Mouse (Mus musculus): ENCODE measurements around the gene Tada2b. TPM values are rescaled to one million over a fixed set of nuclear protein-coding genes. Genes with fewer than 3 reads are reported as not detected.
A peak's percentile ranks its signal among the peaks of the same experiment; 100 is the strongest.

Tada2b gene
- polyA plus RNA-seq, 1 experiment from 2014 or later, result 1.6 TPM

DNA sequence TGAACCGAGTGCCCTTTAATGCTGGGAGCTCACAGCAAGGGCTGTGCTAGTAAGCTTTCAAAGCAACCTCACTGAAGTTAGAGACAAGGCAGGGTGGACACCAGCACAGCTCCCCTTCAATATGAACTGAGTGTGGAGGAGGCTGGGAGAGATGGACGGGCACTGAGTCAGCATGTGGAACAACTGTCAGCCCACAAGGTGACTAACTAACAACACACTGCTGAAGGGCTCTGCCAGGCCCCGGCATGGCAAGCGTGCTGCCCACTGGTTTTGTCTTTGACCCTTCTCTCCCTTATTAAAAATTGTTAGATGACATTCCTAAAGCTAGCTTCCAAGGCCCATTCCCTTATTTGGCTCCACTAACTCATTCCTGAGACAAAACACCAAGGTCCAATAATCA, 26.4 kb downstream of the Tada2b start:
- no peaks in the 10 kb centered on the region for H3K9me3 ChIP-seq (ENCODE audit: control insufficient read depth, low read length)
- no peak for ATAC-seq
- no peak overlapping the region for H3K4me3 ChIP-seq (ENCODE audit: low read length)
- H3K36me3 ChIP-seq (ENCODE audit: control insufficient read depth, insufficient read depth, low read length), result no peaks in the 10 kb centered on the region
- no peak overlapping the region for H3K27ac ChIP-seq (ENCODE audit: low read length)
- no peak overlapping the region for H3K4me2 ChIP-seq (ENCODE audit: low read depth, low read length)
- H3K4me1 ChIP-seq (ENCODE audit: control insufficient read depth, insufficient read depth, low read length), result peaks cover 3% of the 10 kb centered on the region; the same call in 1 of the 2 replicates
- H3K27me3 ChIP-seq (replicated peaks; ENCODE audit: control insufficient read depth, insufficient read depth, low read length), result no peaks in the 10 kb centered on the region
- H3K9ac ChIP-seq (ENCODE audit: low read depth, low read length), result no peak overlapping the region
- 73% methylated on average over 4 of the region's 4 CpGs for WGBS

DNA sequence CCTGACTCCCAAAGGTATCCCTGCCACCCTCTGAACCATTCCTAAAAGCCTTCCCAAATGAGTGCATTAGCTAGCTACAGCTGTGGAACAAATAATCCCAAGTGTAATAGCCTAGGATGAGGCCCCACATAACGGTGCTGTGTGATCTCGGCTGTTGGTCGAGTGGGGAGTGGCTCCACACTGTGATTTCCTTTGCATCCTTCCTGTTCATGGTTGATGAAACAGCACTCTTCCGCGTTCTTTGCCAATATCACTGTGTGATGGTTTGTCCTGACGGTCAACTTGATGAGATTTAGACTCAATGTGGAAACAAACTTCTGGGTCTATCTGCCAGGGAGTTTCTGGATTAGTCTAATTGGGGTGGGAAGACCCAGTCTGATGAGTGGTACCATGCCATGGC, 31.3 kb downstream of the Tada2b start:
- no peak for ATAC-seq
- H3K4me3 ChIP-seq (ENCODE audit: low read length), result no peak overlapping the region
- no peaks in the 10 kb centered on the region for H3K9me3 ChIP-seq (ENCODE audit: control insufficient read depth, low read length)
- 76% methylated on average over 6 of the region's 6 CpGs for WGBS
- peaks cover 7% of the 10 kb centered on the region; the same call in 1 of the 2 replicates for H3K4me1 ChIP-seq (ENCODE audit: control insufficient read depth, insufficient read depth, low read length)
- no peak overlapping the region for H3K27ac ChIP-seq (ENCODE audit: low read length)
- no peak overlapping the region for H3K9ac ChIP-seq (ENCODE audit: low read depth, low read length)
- no peaks in the 10 kb centered on the region for H3K27me3 ChIP-seq (replicated peaks; ENCODE audit: control insufficient read depth, insufficient read depth, low read length)
- no peaks in the 10 kb centered on the region for H3K36me3 ChIP-seq (ENCODE audit: control insufficient read depth, insufficient read depth, low read length)
- no peak overlapping the region for H3K4me2 ChIP-seq (ENCODE audit: low read depth, low read length)

DNA sequence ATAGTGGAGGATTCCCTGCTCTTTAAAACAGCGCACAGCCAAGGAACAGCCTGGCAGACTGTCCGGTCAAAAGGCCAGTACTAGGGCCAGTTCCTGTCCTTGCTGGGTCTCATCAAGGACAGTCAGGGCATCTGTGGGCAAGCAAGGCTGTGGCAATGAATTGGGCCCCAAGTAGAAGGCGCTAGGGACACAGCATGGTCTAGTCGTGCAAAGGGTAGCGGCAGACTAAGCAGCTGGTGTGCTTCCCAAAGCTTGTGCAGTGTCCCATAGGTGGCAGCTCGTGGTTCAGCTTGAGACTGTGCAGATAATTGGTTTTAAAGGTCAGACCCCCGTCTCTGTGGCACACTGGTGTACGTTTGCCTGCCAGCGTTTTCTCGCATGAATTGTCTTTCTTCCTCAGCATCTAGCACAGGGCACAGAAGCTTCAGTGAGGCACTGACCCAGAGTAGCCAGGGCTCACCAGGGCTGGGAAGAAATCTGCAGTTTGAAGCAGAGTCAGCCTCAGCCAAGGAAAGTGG, 32.2 kb downstream of the Tada2b start:
- WGBS, result 67% methylated on average over 10 of the region's 10 CpGs
- H3K27ac ChIP-seq (ENCODE audit: low read length), result no peak overlapping the region
- H3K27me3 ChIP-seq (replicated peaks; ENCODE audit: control insufficient read depth, insufficient read depth, low read length), result no peaks in the 10 kb centered on the region
- H3K4me2 ChIP-seq (ENCODE audit: low read depth, low read length), result no peak overlapping the region
- no peak for ATAC-seq
- no peaks in the 10 kb centered on the region for H3K36me3 ChIP-seq (ENCODE audit: control insufficient read depth, insufficient read depth, low read length)
- H3K4me3 ChIP-seq (ENCODE audit: low read length), result no peak overlapping the region
- peaks cover 7% of the 10 kb centered on the region; the same call in 1 of the 2 replicates for H3K4me1 ChIP-seq (ENCODE audit: control insufficient read depth, insufficient read depth, low read length)
- H3K9ac ChIP-seq (ENCODE audit: low read depth, low read length), result no peak overlapping the region
- no peaks in the 10 kb centered on the region for H3K9me3 ChIP-seq (ENCODE audit: control insufficient read depth, low read length)

DNA sequence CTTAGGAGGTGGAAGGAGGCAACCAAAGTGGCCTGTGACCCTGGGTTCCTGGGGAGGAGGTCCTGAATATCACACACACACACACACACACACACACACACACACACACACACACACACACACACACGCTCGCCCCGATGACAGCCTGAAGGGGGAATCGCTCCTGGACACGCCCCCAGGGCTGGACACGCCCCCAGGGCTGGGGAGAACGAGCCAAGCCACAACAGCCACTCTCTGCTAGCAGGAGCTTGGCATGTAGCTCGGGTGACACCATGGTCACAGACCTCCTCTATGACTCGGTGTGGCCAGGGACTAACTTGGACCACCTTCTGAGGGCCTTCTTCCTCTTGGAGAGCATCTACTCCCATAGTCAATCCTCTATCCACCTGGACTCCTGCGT, 33.0 kb downstream of the Tada2b start:
- H3K4me3 ChIP-seq (ENCODE audit: low read length), result no peak overlapping the region
- ATAC-seq, result peak; percentile 53
- H3K27ac ChIP-seq (ENCODE audit: low read length), result no peak overlapping the region
- H3K9ac ChIP-seq (ENCODE audit: low read depth, low read length), result no peak overlapping the region
- H3K9me3 ChIP-seq (ENCODE audit: control insufficient read depth, low read length), result no peaks in the 10 kb centered on the region
- WGBS, result 16% methylated on average over 8 of the region's 10 CpGs
- no peaks in the 10 kb centered on the region for H3K36me3 ChIP-seq (ENCODE audit: control insufficient read depth, insufficient read depth, low read length)
- no peak overlapping the region for H3K4me2 ChIP-seq (ENCODE audit: low read depth, low read length)
- H3K4me1 ChIP-seq (ENCODE audit: control insufficient read depth, insufficient read depth, low read length), result peaks cover 7% of the 10 kb centered on the region; the same call in 1 of the 2 replicates
- H3K27me3 ChIP-seq (replicated peaks; ENCODE audit: control insufficient read depth, insufficient read depth, low read length), result no peaks in the 10 kb centered on the region

DNA sequence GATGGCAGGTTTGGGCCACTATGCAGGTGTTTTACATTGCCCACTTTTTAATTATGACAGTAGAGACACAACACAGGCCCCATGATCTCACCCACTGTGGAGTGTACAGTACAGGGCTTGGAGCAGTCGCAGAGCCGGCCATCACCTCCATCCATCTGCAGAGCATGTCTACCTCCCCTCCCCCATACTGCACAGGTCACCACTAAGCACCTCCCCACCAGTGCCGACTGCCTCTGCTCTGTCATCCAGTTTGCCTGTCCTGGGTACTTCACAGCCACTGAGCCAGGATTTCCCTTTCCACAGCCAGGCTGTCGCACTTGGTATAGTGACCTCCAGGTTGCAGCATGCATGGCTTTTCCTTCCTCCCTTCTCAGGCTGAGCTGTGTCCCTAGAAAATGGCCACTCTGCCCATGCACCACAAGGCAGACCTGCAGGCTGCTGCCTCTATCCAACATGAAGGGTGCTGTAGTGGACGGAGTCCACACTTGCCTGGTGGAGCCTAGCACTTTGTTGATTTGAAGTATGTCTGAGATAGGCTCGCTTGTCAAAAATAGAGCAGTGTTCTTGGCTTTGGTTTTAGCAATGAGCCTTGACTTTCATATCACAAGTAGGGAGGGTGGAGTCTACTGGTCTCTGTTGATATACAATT, 34.3 kb downstream of the Tada2b start:
- ATAC-seq, result no peak
- H3K27me3 ChIP-seq (replicated peaks; ENCODE audit: control insufficient read depth, insufficient read depth, low read length), result no peaks in the 10 kb centered on the region; the same call in 1 of the 2 replicates
- no peak overlapping the region for H3K4me3 ChIP-seq (ENCODE audit: low read length)
- peaks cover 7% of the 10 kb centered on the region; the same call in 1 of the 2 replicates for H3K4me1 ChIP-seq (ENCODE audit: control insufficient read depth, insufficient read depth, low read length)
- H3K9ac ChIP-seq (ENCODE audit: low read depth, low read length), result no peak overlapping the region
- H3K9me3 ChIP-seq (ENCODE audit: control insufficient read depth, low read length), result no peaks in the 10 kb centered on the region
- no peak overlapping the region for H3K27ac ChIP-seq (ENCODE audit: low read length)
- no peaks in the 10 kb centered on the region for H3K36me3 ChIP-seq (ENCODE audit: control insufficient read depth, insufficient read depth, low read length)
- whole genome bisulfite sequencing, result 67% methylated on average over 6 of the region's 6 CpGs
- H3K4me2 ChIP-seq (ENCODE audit: low read depth, low read length), result no peak overlapping the region

DNA sequence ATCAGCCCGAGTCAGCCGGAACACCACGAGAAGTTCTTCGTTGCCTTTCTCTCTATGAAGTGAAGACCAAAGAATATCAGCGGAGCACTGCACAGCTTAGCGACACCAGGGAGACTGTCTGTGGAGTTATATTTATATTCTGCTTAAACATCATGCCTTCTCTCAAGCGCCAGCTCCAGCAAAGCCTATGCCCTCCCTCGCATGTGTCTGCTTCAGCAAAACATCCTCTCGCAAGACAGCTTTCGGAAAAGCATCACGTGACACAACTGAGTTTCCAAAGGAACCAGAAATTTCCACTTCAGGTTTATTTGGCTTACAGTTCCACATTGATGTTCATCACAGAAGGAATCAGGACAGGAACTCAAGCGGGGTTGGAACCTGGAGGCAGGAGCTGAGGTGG, 36.2 kb downstream of the Tada2b start:
- H3K36me3 ChIP-seq (ENCODE audit: control insufficient read depth, insufficient read depth, low read length), result no peaks in the 10 kb centered on the region
- no peaks in the 10 kb centered on the region for H3K9me3 ChIP-seq (ENCODE audit: control insufficient read depth, low read length)
- no peak for ATAC-seq
- no peak overlapping the region for H3K4me2 ChIP-seq (ENCODE audit: low read depth, low read length)
- H3K27me3 ChIP-seq (replicated peaks; ENCODE audit: control insufficient read depth, insufficient read depth, low read length), result no peaks in the 10 kb centered on the region; the same call in 1 of the 2 replicates
- no peak overlapping the region for H3K4me3 ChIP-seq (ENCODE audit: low read length)
- H3K27ac ChIP-seq (ENCODE audit: low read length), result no peak overlapping the region
- H3K4me1 ChIP-seq (ENCODE audit: control insufficient read depth, insufficient read depth, low read length), result 0 out of 2 replicates have a peak, but pooled peaks cover 3% of the 10 kb centered on the region
- H3K9ac ChIP-seq (ENCODE audit: low read depth, low read length), result no peak overlapping the region
- 86% methylated on average over 12 of the region's 12 CpGs for WGBS

DNA sequence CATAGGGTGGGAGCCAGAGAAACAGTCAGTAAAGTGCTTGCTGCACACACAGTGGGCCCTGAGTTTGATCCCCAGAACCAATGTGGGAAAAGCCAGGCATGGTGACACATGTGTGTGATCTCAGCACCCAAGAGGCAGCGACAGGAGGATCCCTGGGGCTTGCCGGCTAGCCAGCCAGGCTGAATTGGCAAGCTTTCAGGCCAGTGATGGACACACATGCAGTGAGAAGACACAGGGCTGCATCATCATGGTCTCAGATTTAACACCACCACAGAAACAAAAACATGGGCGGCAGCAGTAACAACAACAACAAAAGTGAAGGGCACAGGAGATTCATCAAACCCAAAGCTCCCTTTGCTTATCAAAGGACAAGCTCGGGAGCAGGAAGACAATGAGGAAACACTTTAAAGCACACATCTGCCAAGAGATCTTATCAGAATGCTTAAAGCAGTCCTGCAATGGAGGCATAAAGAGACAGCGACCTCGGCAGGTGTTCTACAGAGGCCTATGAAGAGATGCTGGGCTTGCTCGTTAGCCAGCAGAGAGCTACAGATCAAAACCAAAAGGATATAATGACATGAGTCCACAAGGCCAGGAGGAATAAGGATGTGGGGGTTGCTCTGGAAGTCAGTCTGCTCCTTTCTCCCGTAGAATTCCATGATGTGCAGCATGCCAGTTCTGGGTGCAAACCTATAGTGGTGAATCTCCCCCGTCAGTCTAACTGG, 37.8 kb downstream of the Tada2b start:
- Histone ChIP-seq H3K27me3 (replicated peaks; ENCODE audit: control insufficient read depth, insufficient read depth, low read length) (no peaks in the 10 kb centered on the region; the same call in 1 of the 2 replicates), H3K9ac (ENCODE audit: low read depth, low read length) (no peak overlapping the region), H3K9me3 (ENCODE audit: control insufficient read depth, low read length) (no peaks in the 10 kb centered on the region), H3K36me3 (ENCODE audit: control insufficient read depth, insufficient read depth, low read length) (no peaks in the 10 kb centered on the region), H3K4me1 (ENCODE audit: control insufficient read depth, insufficient read depth, low read length) (0 out of 2 replicates have a peak, but pooled peaks cover 2% of the 10 kb centered on the region), H3K27ac (ENCODE audit: low read length) (no peak overlapping the region), H3K4me3 (ENCODE audit: low read length) (no peak overlapping the region), H3K4me2 (ENCODE audit: low read depth, low read length) (no peak overlapping the region)
- no peak for ATAC-seq
- WGBS, result 38% methylated on average over 9 of the region's 9 CpGs

DNA sequence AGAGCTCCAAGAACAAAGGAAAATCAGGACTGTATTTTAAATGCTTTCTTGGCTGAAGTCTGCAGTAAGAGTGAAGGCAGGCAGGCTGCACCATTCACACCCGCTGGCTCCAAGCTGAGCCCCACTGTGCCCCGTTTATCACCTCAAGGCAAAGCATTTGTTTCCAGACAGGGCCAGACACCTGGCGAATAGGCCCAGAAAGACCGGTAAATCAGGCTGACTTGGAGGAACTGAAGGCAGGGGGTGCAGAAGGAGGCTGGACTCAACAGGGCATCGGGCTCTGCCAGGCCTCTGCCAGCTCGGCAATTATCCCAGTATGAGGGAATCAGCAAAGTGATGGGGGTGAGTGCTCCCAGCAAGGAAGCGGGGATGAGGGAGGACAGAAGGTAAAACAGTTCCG, 39.1 kb downstream of the Tada2b start:
- WGBS, result 31% methylated on average over 8 of the region's 8 CpGs
- ATAC-seq, result no peak
- H3K27me3 ChIP-seq (replicated peaks; ENCODE audit: control insufficient read depth, insufficient read depth, low read length), result no peaks in the 10 kb centered on the region; the same call in 1 of the 2 replicates

DNA sequence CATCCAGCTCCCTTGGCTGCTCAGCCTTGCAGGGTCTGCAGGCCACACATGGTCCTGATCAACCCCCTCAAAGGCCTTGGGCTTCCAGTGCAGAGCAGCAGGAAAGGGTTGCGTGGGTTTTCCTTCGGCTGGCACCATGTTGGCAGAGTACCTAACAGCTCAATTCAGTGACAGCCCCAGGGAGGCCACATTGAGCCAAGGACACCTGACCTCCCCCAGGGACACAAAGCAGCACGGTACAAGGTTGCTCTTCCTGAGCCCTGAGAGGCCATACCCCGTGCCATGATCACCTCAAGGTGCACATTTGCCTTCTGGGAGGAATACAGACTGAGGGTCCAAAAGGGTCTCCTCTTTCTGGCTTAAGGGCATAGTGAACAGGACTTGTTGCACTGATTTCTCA, 39.5 kb downstream of the Tada2b start:
- ATAC-seq, result no peak
- 55% methylated on average over 4 of the region's 4 CpGs for WGBS
- Histone ChIP-seq H3K4me2 (ENCODE audit: low read depth, low read length) (no peak overlapping the region), H3K4me1 (ENCODE audit: control insufficient read depth, insufficient read depth, low read length) (no peaks in the 10 kb centered on the region), H3K27me3 (replicated peaks; ENCODE audit: control insufficient read depth, insufficient read depth, low read length) (no peaks in the 10 kb centered on the region; the same call in 1 of the 2 replicates), H3K9me3 (ENCODE audit: control insufficient read depth, low read length) (no peaks in the 10 kb centered on the region), H3K27ac (ENCODE audit: low read length) (no peak overlapping the region), H3K36me3 (ENCODE audit: control insufficient read depth, insufficient read depth, low read length) (no peaks in the 10 kb centered on the region), H3K4me3 (ENCODE audit: low read length) (no peak overlapping the region), H3K9ac (ENCODE audit: low read depth, low read length) (no peak overlapping the region)

More for the DNA sequence above, 39.1 kb downstream of the Tada2b start:
- H3K4me1 ChIP-seq (ENCODE audit: control insufficient read depth, insufficient read depth, low read length), result no peaks in the 10 kb centered on the region
- H3K9me3 ChIP-seq (ENCODE audit: control insufficient read depth, low read length), result no peaks in the 10 kb centered on the region
- H3K4me3 ChIP-seq (ENCODE audit: low read length), result no peak overlapping the region
- H3K36me3 ChIP-seq (ENCODE audit: control insufficient read depth, insufficient read depth, low read length), result no peaks in the 10 kb centered on the region
- H3K4me2 ChIP-seq (ENCODE audit: low read depth, low read length), result no peak overlapping the region
- H3K9ac ChIP-seq (ENCODE audit: low read depth, low read length), result no peak overlapping the region
- H3K27ac ChIP-seq (ENCODE audit: low read length), result no peak overlapping the region
